Mouse (Mus musculus): Measurements from ENCODE around the gene Olfr157. TPM values are rescaled to one million over a fixed set of nuclear protein-coding genes. Genes with fewer than 3 reads are reported as not detected.

Gene Olfr157
- polyA plus RNA-seq, 1 experiment from 2014 or later: not detected

DNA sequence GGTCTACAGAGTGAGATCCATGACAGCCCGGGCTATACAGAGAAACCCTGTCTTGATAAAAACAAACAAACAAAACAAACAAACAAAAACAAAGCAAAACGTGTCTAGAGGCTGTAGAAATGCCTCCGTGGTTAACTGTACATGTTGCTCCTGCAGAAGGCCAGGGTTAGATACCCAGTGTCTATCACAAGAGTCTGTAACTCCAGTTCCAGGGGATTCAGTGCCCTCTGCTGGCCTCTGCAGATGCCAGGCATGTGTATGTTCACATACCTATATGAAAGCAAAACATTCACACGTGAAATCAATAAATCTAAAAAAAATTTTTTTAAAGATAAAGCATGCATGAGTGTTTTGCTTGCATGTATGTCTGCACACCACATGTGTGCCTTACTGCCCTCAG, 23.3 kb upstream of the Olfr157 start:
- Histone ChIP-seq H3K36me3 (ENCODE audit: control insufficient read depth, insufficient read depth) (no peaks in the 10 kb centered on the region), H3K9ac (replicated peaks; ENCODE audit: low read depth, low read length) (no peak overlapping the region), H3K4me2 (ENCODE audit: low read length) (no peak overlapping the region), H3K4me3 (replicated peaks; ENCODE audit: low read length) (no peak overlapping the region), H3K27ac (ENCODE audit: low read length) (no peak overlapping the region), H3K4me1 (replicated peaks; ENCODE audit: control insufficient read depth, insufficient read depth, low read length) (no peaks in the 10 kb centered on the region), H3K9me3 (ENCODE audit: control insufficient read depth, low read length) (no peaks in the 10 kb centered on the region), H3K27me3 (replicated peaks; ENCODE audit: control insufficient read depth, insufficient read depth, low read length) (no peaks in the 10 kb centered on the region)
- 66% methylated on average over 4 of the region's 4 CpGs for WGBS
- no peak for ATAC-seq

DNA sequence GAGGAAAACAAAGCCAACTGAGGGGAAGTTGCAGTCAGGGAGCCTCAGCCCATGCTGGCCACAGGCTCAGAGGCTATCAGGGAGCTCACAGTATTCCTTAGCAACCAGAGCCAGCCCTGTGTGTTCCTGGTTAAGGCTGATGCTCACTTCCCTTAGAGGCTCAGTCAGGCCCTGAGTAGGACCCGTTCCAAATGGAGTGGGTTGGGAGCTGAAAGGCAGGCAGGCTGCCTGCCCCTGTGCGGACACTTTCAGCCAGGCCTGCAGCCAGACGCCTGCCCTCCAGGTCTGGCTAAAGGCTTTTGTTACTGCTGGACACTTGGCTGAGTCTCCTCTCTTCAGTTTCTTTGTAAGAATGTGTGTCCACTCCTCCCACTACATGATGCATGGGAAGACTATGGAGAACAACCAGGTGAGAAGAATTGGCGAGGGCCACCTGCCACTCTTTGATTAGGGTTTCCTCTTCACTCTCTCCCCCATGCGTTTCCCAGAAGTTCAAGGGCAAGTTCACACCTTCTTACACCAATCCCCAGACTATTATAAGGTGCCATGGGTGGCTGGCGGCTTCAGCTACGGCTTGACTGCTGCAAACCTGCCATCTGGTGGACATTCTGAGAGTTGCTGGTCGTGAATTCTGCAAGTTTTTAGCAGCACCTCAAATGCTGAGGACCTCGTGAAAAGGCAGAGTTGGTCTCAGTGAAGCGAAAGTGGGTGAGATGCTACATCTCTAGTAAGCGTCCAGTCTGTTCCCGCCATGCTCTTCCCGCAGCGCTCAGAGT, 20.9 kb upstream of the Olfr157 start:
- Histone ChIP-seq H3K27me3 (replicated peaks; ENCODE audit: control insufficient read depth, insufficient read depth, low read length) (no peaks in the 10 kb centered on the region), H3K4me3 (replicated peaks; ENCODE audit: low read length) (no peak overlapping the region), H3K4me1 (replicated peaks; ENCODE audit: control insufficient read depth, insufficient read depth, low read length) (no peaks in the 10 kb centered on the region), H3K9me3 (ENCODE audit: control insufficient read depth, low read length) (no peaks in the 10 kb centered on the region), H3K4me2 (ENCODE audit: low read length) (no peak overlapping the region), H3K36me3 (ENCODE audit: control insufficient read depth, insufficient read depth) (no peaks in the 10 kb centered on the region), H3K9ac (replicated peaks; ENCODE audit: low read depth, low read length) (no peak overlapping the region), H3K27ac (ENCODE audit: low read length) (no peak overlapping the region)
- no peak for ATAC-seq
- WGBS: 17% methylated on average over 14 of the region's 14 CpGs

DNA sequence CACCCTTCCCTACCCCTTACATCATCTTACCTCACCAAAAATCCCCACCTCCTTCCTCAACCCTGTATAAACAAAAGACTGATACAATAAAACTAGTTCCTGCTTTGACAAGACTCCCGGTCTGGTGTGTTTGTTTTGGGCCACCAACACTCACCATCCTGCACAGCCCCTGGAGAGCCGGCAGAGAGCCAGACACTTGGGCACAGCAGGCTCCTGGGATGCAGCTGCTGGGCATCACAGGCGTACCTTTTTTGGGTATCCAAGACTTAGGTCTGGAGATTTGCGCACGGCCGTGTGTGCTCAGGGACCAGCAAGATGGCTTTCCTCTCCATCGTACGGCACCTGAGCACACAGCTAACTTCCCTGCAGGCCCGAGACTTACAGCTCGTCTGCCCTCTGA, 19.9 kb upstream of the Olfr157 start:
- H3K27me3 ChIP-seq (replicated peaks; ENCODE audit: control insufficient read depth, insufficient read depth, low read length): no peaks in the 10 kb centered on the region
- ATAC-seq: no peak
- 75% methylated on average over 10 of the region's 10 CpGs for WGBS
- H3K9ac ChIP-seq (replicated peaks; ENCODE audit: low read depth, low read length): no peak overlapping the region
- H3K4me1 ChIP-seq (replicated peaks; ENCODE audit: control insufficient read depth, insufficient read depth, low read length): no peaks in the 10 kb centered on the region
- H3K9me3 ChIP-seq (ENCODE audit: control insufficient read depth, low read length): no peaks in the 10 kb centered on the region
- no peak overlapping the region for H3K27ac ChIP-seq (ENCODE audit: low read length)
- no peak overlapping the region for H3K4me2 ChIP-seq (ENCODE audit: low read length)
- no peak overlapping the region for H3K4me3 ChIP-seq (replicated peaks; ENCODE audit: low read length)
- H3K36me3 ChIP-seq (ENCODE audit: control insufficient read depth, insufficient read depth): no peaks in the 10 kb centered on the region

DNA sequence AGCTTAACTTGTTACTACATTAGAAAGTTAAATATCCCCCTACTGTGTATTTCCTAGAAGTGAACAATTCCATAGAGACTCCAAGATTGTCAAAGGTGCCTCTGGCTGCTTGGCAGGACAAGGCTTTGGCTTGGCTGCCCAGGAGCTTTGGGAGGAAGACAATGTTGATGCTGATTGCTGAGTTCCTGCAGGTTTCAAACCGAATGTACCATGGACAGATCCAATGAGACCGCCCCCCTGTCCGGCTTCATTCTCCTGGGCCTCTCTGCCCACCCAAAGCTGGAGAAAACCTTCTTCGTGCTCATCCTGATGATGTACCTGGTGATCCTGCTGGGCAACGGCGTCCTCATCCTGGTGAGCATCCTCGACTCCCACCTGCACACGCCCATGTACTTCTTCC, 14.1 kb upstream of the Olfr157 start:
- no peak for ATAC-seq
- H3K4me3 ChIP-seq (replicated peaks; ENCODE audit: low read length): no peak overlapping the region
- H3K9me3 ChIP-seq (ENCODE audit: control insufficient read depth, low read length): no peaks in the 10 kb centered on the region
- H3K4me2 ChIP-seq (ENCODE audit: low read length): no peak overlapping the region
- H3K9ac ChIP-seq (replicated peaks; ENCODE audit: low read depth, low read length): no peak overlapping the region
- no peaks in the 10 kb centered on the region for H3K36me3 ChIP-seq (ENCODE audit: control insufficient read depth, insufficient read depth)
- 77% methylated on average over 8 of the region's 8 CpGs for WGBS
- no peaks in the 10 kb centered on the region for H3K4me1 ChIP-seq (replicated peaks; ENCODE audit: control insufficient read depth, insufficient read depth, low read length)
- H3K27ac ChIP-seq (ENCODE audit: low read length): no peak overlapping the region
- H3K27me3 ChIP-seq (replicated peaks; ENCODE audit: control insufficient read depth, insufficient read depth, low read length): no peaks in the 10 kb centered on the region

GRCm38 (mm10) chr4:43851265-43851664, 11.3 kb upstream of the Olfr157 start, which contains the start of gene Olfr155:
Gene Olfr155, plus strand, starts transcription at chr4:43851565.
- Histone ChIP-seq H3K27ac (ENCODE audit: low read length) (no peak within 1 kb of the TSS), H3K36me3 (ENCODE audit: control insufficient read depth, insufficient read depth) (no peaks in the 10 kb centered on the region), H3K9me3 (ENCODE audit: control insufficient read depth, low read length) (no peaks in the 10 kb centered on the region), H3K4me3 (replicated peaks; ENCODE audit: low read length) (no peak within 1 kb of the TSS), H3K27me3 (replicated peaks; ENCODE audit: control insufficient read depth, insufficient read depth, low read length) (no peaks in the 10 kb centered on the region), H3K4me1 (replicated peaks; ENCODE audit: control insufficient read depth, insufficient read depth, low read length) (no peaks in the 10 kb centered on the region), H3K4me2 (ENCODE audit: low read length) (no peak within 1 kb of the TSS), H3K9ac (replicated peaks; ENCODE audit: low read depth, low read length) (no peak within 1 kb of the TSS)
- ATAC-seq: no peak
- WGBS: 85% methylated on average over 6 of the region's 6 CpGs

DNA sequence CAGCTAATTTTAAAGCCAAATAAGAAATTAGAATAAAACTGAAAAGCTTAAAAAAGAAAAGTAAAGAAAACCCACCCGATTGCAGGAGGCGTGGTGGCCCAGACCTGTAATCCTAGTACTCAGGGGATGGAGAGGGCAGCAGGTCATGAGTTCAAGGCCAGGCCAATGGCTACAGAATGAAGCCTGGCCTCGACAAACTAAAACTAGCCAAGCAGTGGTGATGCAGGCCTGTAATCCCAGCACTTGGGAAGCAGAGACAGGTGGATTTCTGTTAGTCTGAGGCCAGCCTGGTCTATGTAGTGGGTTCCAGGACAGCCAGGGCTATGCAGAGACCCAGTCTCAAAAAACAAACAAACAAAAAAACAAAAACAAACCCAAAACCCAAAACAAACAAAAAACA, 1.7 kb downstream of the Olfr157 start:
- no peak overlapping the region for H3K4me2 ChIP-seq (ENCODE audit: low read length)
- no peaks in the 10 kb centered on the region for H3K27me3 ChIP-seq (replicated peaks; ENCODE audit: control insufficient read depth, insufficient read depth, low read length)
- no peaks in the 10 kb centered on the region for H3K9me3 ChIP-seq (ENCODE audit: control insufficient read depth, low read length)
- no peak overlapping the region for H3K27ac ChIP-seq (ENCODE audit: low read length)
- no peak for ATAC-seq
- no peak overlapping the region for H3K9ac ChIP-seq (replicated peaks; ENCODE audit: low read depth, low read length)
- H3K4me1 ChIP-seq (replicated peaks; ENCODE audit: control insufficient read depth, insufficient read depth, low read length): no peaks in the 10 kb centered on the region
- H3K36me3 ChIP-seq (ENCODE audit: control insufficient read depth, insufficient read depth): no peaks in the 10 kb centered on the region
- WGBS: 77% methylated on average over 3 of the region's 3 CpGs
- no peak overlapping the region for H3K4me3 ChIP-seq (replicated peaks; ENCODE audit: low read length)

DNA sequence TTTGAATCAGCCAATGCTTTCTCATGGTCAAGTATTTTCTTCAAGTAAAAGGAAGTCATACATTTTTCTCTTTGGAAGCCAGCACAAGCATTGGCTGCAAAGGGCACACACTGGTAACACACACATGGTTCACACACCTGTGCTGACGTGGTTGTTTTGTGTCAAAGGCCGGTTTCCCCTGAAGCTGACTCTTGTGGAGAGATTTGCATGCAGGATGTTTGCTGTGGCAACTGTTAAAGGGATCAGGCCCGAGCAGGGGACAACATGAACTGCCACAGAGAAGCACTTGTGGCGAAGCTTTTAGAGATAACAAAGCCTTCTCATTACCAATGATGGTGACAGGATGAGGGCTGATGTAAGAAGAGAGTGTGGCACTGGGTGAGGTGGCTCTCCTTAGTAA, 5.3 kb downstream of the Olfr157 start:
- H3K4me3 ChIP-seq (replicated peaks; ENCODE audit: low read length): no peak overlapping the region
- no peak for ATAC-seq
- 71% methylated on average over 4 of the region's 4 CpGs for WGBS
- no peak overlapping the region for H3K27ac ChIP-seq (ENCODE audit: low read length)
- H3K4me1 ChIP-seq (replicated peaks; ENCODE audit: control insufficient read depth, insufficient read depth, low read length): no peaks in the 10 kb centered on the region
- no peaks in the 10 kb centered on the region for H3K27me3 ChIP-seq (replicated peaks; ENCODE audit: control insufficient read depth, insufficient read depth, low read length)
- H3K4me2 ChIP-seq (ENCODE audit: low read length): no peak overlapping the region
- no peak overlapping the region for H3K9ac ChIP-seq (replicated peaks; ENCODE audit: low read depth, low read length)
- no peaks in the 10 kb centered on the region for H3K9me3 ChIP-seq (ENCODE audit: control insufficient read depth, low read length)
- no peaks in the 10 kb centered on the region for H3K36me3 ChIP-seq (ENCODE audit: control insufficient read depth, insufficient read depth)

DNA sequence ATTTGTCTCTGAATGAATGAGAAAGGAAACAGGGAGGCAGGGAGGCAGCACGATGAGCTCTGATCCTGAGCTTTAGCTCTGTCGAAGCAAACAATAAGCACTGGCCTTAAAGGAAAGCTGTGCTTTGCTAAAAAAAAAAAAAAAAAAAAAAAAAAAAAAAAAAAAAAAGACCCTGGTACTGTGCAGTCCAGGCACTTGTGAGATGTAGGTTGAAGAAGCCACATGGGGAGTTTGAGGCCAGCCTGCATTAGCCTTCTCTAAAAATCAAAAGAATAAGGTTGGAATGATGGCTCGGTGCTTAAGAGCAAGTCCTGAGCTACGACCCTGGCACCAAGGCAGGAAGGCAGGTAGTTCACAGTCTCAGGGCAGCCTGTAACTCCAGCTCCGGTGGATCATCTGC, 6.2 kb downstream of the Olfr157 start:
- no peak for ATAC-seq
- Histone ChIP-seq H3K27me3 (replicated peaks; ENCODE audit: control insufficient read depth, insufficient read depth, low read length) (no peaks in the 10 kb centered on the region), H3K4me2 (ENCODE audit: low read length) (no peak overlapping the region), H3K4me3 (replicated peaks; ENCODE audit: low read length) (no peak overlapping the region), H3K9ac (replicated peaks; ENCODE audit: low read depth, low read length) (no peak overlapping the region), H3K36me3 (ENCODE audit: control insufficient read depth, insufficient read depth) (no peaks in the 10 kb centered on the region), H3K9me3 (ENCODE audit: control insufficient read depth, low read length) (no peaks in the 10 kb centered on the region), H3K4me1 (replicated peaks; ENCODE audit: control insufficient read depth, insufficient read depth, low read length) (no peaks in the 10 kb centered on the region), H3K27ac (ENCODE audit: low read length) (no peak overlapping the region)
- 56% methylated on average over 5 of the region's 5 CpGs for WGBS

- H3K4me1 ChIP-seq (replicated peaks; ENCODE audit: control insufficient read depth, insufficient read depth, low read length): no peaks in the 10 kb centered on the region
- no peak overlapping the region for H3K4me2 ChIP-seq (ENCODE audit: low read length)
- no peaks in the 10 kb centered on the region for H3K36me3 ChIP-seq (ENCODE audit: control insufficient read depth, insufficient read depth)
- no peak for ATAC-seq
- no peaks in the 10 kb centered on the region for H3K9me3 ChIP-seq (ENCODE audit: control insufficient read depth, low read length)
- 73% methylated on average over 5 of the region's 5 CpGs for WGBS
- H3K9ac ChIP-seq (replicated peaks; ENCODE audit: low read depth, low read length): no peak overlapping the region
- no peak overlapping the region for H3K27ac ChIP-seq (ENCODE audit: low read length)
- no peak overlapping the region for H3K4me3 ChIP-seq (replicated peaks; ENCODE audit: low read length)
- no peaks in the 10 kb centered on the region for H3K27me3 ChIP-seq (replicated peaks; ENCODE audit: control insufficient read depth, insufficient read depth, low read length)
Observed at GRCm38 (mm10) chr4:43832031-43832430, 8.0 kb downstream of the Olfr157 start.

GRCm38 (mm10) chr4:43828806-43829205, 11.2 kb downstream of the Olfr157 start:
- no peaks in the 10 kb centered on the region for H3K4me1 ChIP-seq (replicated peaks; ENCODE audit: control insufficient read depth, insufficient read depth, low read length)
- H3K4me3 ChIP-seq (replicated peaks; ENCODE audit: low read length): no peak overlapping the region
- no peak for ATAC-seq
- H3K9me3 ChIP-seq (ENCODE audit: control insufficient read depth, low read length): no peaks in the 10 kb centered on the region
- no peaks in the 10 kb centered on the region for H3K27me3 ChIP-seq (replicated peaks; ENCODE audit: control insufficient read depth, insufficient read depth, low read length)
- no peak overlapping the region for H3K4me2 ChIP-seq (ENCODE audit: low read length)
- no peaks in the 10 kb centered on the region for H3K36me3 ChIP-seq (ENCODE audit: control insufficient read depth, insufficient read depth)
- H3K27ac ChIP-seq (ENCODE audit: low read length): no peak overlapping the region
- no peak overlapping the region for H3K9ac ChIP-seq (replicated peaks; ENCODE audit: low read depth, low read length)
- WGBS: 91% methylated on average over 4 of the region's 4 CpGs
